ENCODE assay signal across 8 mouse cellular contexts in the genomic region with DNA sequence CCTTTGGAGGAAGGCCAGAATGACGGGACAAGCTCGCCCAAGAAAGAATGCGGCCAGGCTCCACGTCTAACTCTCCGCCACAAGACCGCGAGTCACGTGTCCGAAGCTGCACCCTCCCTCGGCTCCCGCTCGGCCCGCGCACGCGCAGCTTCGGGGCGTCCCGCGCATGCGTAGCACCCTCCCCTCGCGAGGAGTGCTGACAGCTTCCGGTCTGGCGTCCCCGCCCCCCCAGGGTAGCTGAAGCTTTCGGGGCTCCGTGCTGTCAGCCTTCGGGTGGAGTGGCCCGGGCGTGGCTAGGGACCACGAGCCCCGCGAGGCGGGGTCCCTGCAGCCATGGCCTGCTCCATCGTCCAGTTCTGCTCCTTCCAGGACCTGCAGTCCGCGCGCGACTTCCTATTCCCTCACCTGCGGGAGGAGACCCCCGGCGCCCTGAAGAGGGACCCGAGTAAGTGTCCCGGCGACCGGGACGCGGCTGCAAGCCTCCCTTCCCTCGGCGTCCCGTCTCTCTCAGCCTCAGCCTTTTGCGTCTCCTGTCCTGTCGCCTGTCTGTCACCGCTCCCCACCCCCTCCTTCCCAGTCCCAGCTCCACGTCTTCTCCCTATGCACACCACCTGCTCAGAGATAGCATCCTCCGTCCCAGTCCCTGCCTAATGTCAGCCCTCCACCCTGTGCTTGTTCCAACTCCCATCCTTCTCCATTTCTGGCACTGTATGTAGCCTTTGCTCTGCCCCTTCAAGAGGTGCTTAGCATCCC. TPM values are rescaled to one million over a fixed set of nuclear protein-coding genes. Genes with fewer than 3 reads are reported as not detected.
A peak's percentile ranks its signal among the peaks of the same experiment; 100 is the strongest.
DNase-seq lines count a peak whose midpoint lies in the region; ATAC-seq and TF ChIP-seq lines count a peak whose summit lies in the region.

A gene (plus strand): TSS at position 209 of the 753 bp plus-strand sequence.

- H3K27ac ChIP-seq in embryonic facial prominence, embryonic 13.5 days: peak within 1 kb of the TSS; percentile 62; the same call in 1 of the 2 replicates
- peak within 1 kb of the TSS; percentile 96 for H3K27ac ChIP-seq in heart, adult 2 months
- peak within 1 kb of the TSS; percentile 56; the same call in 1 of the 2 replicates for H3K27ac ChIP-seq in limb, embryonic 13.5 days
- H3K27ac ChIP-seq in midbrain, embryonic 16.5 days (ENCODE audit: low read length): peak within 1 kb of the TSS; percentile 83

- WGBS in embryonic facial prominence, embryonic 13.5 days: under 1% methylated on average over 52 of the region's 57 CpGs
- WGBS in heart, adult 2 months: under 1% methylated on average over 57 of the region's 57 CpGs
- WGBS in limb, embryonic 13.5 days: under 1% methylated on average over 57 of the region's 57 CpGs
- WGBS in midbrain, embryonic 16.5 days: under 1% methylated on average over 51 of the region's 57 CpGs

- TF ChIP-seq POLR2A in heart, adult 2 months (IDR thresholded peaks at IDR 0.05; ENCODE audit: insufficient read depth, low read depth, low read length): peak; percentile 95

- H3K4me3 ChIP-seq in embryonic facial prominence, embryonic 13.5 days: peak within 1 kb of the TSS; percentile 91
- peak within 1 kb of the TSS; percentile 96 for H3K4me3 ChIP-seq in heart, adult 2 months
- peak within 1 kb of the TSS; percentile 95 for H3K4me3 ChIP-seq in limb, embryonic 13.5 days
- H3K4me3 ChIP-seq in midbrain, embryonic 16.5 days (ENCODE audit: low read depth, low read length): peak within 1 kb of the TSS; percentile 89

- H3K9me3 ChIP-seq in embryonic facial prominence, embryonic 13.5 days: no peaks in the 10 kb centered on the region
- H3K9me3 ChIP-seq in limb, embryonic 13.5 days: no peaks in the 10 kb centered on the region
- no peaks in the 10 kb centered on the region for H3K9me3 ChIP-seq in midbrain, embryonic 16.5 days (replicated peaks; ENCODE audit: control insufficient read depth, low read length, poor library complexity, severe bottlenecking)

- DNase-seq in 3134 (ENCODE audit: extremely low read depth, insufficient read length, low spot score): peak; percentile 100
- peak; percentile 100 for DNase-seq in adrenal gland, postnatal 36 days
- peak; percentile 100 for DNase-seq in heart, adult 2 months
- DNase-seq in kidney, adult 8-10 months: peak; percentile 98 to 99
- peak; percentile 99 to 100 for DNase-seq in spleen, postnatal 10 days (ENCODE audit: low spot score in 2 of 2)

- ATAC-seq in embryonic facial prominence, embryonic 13.5 days (ENCODE audit: insufficient number of reproducible peaks, insufficient read depth, low FRiP score, low TSS enrichment, low read depth): peak; percentile 95
- peak; percentile 96 for ATAC-seq in limb, embryonic 13.5 days (ENCODE audit: low FRiP score, low read depth)
- ATAC-seq in midbrain, embryonic 16.5 days: peak; percentile 94

- peak within 1 kb of the TSS; percentile 95 for H3K4me2 ChIP-seq in embryonic facial prominence, embryonic 13.5 days
- H3K4me2 ChIP-seq in limb, embryonic 13.5 days (replicated peaks): peak within 1 kb of the TSS; percentile 96
- H3K4me2 ChIP-seq in midbrain, embryonic 16.5 days (ENCODE audit: low read length): peak within 1 kb of the TSS; percentile 94

- H3K36me3 ChIP-seq in embryonic facial prominence, embryonic 13.5 days: peaks cover 6% of the 10 kb centered on the region
- no peaks in the 10 kb centered on the region for H3K36me3 ChIP-seq in heart, adult 2 months (ENCODE audit: control insufficient read depth, insufficient read depth, low read length)
- peaks cover 7% of the 10 kb centered on the region for H3K36me3 ChIP-seq in limb, embryonic 13.5 days
- no peaks in the 10 kb centered on the region for H3K36me3 ChIP-seq in midbrain, embryonic 16.5 days (ENCODE audit: control insufficient read depth, insufficient read depth, low read length)

- peak; percentile 91 for TF ChIP-seq EP300 in heart, adult 2 months (IDR thresholded peaks at IDR 0.05; ENCODE audit: insufficient read depth, low read depth, low read length)

- intact Hi-C loops in heart, adult 2 months (cut with DNase I): loop anchor here (5.0 to 10.0 kb wide), 3 partner anchors 123 to 769 kb away; a partner anchor contains a TSS

- H3K79me2 ChIP-seq in heart, adult 2 months (replicated peaks; ENCODE audit: control insufficient read depth, insufficient read depth, low read length): peaks cover 7% of the 10 kb centered on the region

- H3K4me1 ChIP-seq in embryonic facial prominence, embryonic 13.5 days: peaks cover 26% of the 10 kb centered on the region
- peaks cover 1% of the 10 kb centered on the region for H3K4me1 ChIP-seq in heart, adult 2 months (ENCODE audit: control insufficient read depth, insufficient read depth, low read length)
- peaks cover 27% of the 10 kb centered on the region for H3K4me1 ChIP-seq in limb, embryonic 13.5 days
- H3K4me1 ChIP-seq in midbrain, embryonic 16.5 days (ENCODE audit: control insufficient read depth, insufficient read depth, low read length): peaks cover 21% of the 10 kb centered on the region

- TF ChIP-seq CTCF in heart, adult 2 months (IDR thresholded peaks at IDR 0.05): no peak

- peak within 1 kb of the TSS; percentile 92 for H3K9ac ChIP-seq in embryonic facial prominence, embryonic 13.5 days
- H3K9ac ChIP-seq in heart, adult 2 months (ENCODE audit: low read depth, low read length): peak within 1 kb of the TSS; percentile 85
- H3K9ac ChIP-seq in limb, embryonic 13.5 days: peak within 1 kb of the TSS; percentile 86
- H3K9ac ChIP-seq in midbrain, embryonic 16.5 days (ENCODE audit: low read depth, low read length): peak within 1 kb of the TSS; percentile 94

- H3K27me3 ChIP-seq in embryonic facial prominence, embryonic 13.5 days: no peaks in the 10 kb centered on the region
- H3K27me3 ChIP-seq in heart, adult 2 months (ENCODE audit: control insufficient read depth, insufficient read depth, low read length): no peaks in the 10 kb centered on the region
- H3K27me3 ChIP-seq in limb, embryonic 13.5 days: no peaks in the 10 kb centered on the region
- H3K27me3 ChIP-seq in midbrain, embryonic 16.5 days (ENCODE audit: control insufficient read depth, insufficient read depth, low read depth, low read length): no peaks in the 10 kb centered on the region

RNA-seq across cellular contexts. Expression of the gene that starts here (rescaled TPM):
- 10 to 100 TPM; 51.9 to 63.2 TPM for total RNA-seq in adrenal gland, postnatal 36 days (2021)
- 20.9 and 22.3 TPM in 2 replicates for polyA plus RNA-seq in embryonic facial prominence, embryonic 13.5 days (2015; fragmentation: Nextera tagmentation; extraction: Ambion mirVana)
- 10 to 100 TPM; 19.9 to 20.2 TPM for total RNA-seq in heart, adult 2 months (2021)
- polyA plus RNA-seq in heart, adult 2 months (2012; rRNA removed): 10.3 and 12.0 TPM in 2 replicates
- 22.4 and 25.7 TPM in 2 replicates for polyA plus RNA-seq in limb, embryonic 13.5 days (2015; fragmentation: Nextera tagmentation; extraction: Ambion mirVana)
- polyA plus RNA-seq in midbrain, embryonic 16.5 days (2015; fragmentation: Nextera tagmentation; extraction: Ambion mirVana): 26.6 TPM in 2 replicates

Comparison
In these comparisons a context has a peak if more than half of its experiments do, and no peak if none do; other contexts are left out.
1. Peak in every context shown above with its lines: DNase-seq, ATAC-seq, H3K4me3 ChIP-seq and H3K27ac ChIP-seq.